In the genomic region with DNA sequence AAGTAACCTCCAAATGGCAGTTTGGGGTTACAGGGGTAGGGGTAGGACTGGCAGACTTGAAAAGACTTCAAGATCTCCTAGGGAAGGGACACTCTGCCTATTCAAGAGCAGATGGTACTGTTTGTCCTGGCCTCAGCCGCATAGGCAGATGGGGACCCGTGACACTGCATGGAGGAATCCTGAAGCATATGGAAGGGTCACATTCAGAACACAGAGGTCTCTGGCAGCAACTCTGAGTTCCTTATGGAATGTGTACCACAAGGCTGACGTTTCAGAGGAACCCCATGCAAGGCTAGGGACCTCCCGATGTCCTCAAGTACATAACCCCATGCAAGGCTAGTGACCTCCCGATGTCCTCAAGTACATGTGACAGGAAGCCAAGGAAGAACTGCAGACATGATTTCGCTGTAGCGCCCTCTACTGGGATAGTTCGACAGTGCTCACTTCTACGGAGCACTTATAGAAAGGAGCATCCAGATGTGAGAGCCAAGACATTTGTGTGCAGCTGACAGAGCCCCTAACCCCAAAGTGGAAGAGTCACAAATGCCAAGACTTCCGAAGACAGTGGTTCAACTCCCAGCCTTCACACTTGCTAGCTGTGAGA, we compare ENCODE assay signal across 12 mouse cellular contexts. TPM values are rescaled to one million over a fixed set of nuclear protein-coding genes. Genes with fewer than 3 reads are reported as not detected.
A peak's percentile ranks its signal among the peaks of the same experiment; 100 is the strongest.
DNase-seq lines count a peak whose midpoint lies in the region; TF ChIP-seq lines count a peak whose summit lies in the region.
"Had no signal": no experiment of that assay in that cellular context is flagged by ENCODE, and none has a peak within 500 bp of the region (broad histone marks: within the 10 kb centered on the region; RNA-seq: fewer than 3 reads in every experiment).

No protein-coding gene starts in this region.

- peak; percentile 39 for TF ChIP-seq CTCF in gastrocnemius, adult 2 months (IDR thresholded peaks at IDR 0.05)

- H3K27ac ChIP-seq in gastrocnemius, adult 2 months: no peak overlapping the region
- H3K27ac ChIP-seq: liver, embryonic 15.5 days had no signal

- no peak for DNase-seq in gastrocnemius, adult 2 months
- no peak for DNase-seq in gastrocnemius, adult 8-10 months (ENCODE audit: low spot score in 2 of 2)
- peak; percentile 26 to 37 for DNase-seq in B cell, adult 2 months
- DNase-seq in brain, adult 2 months (ENCODE audit: low read depth, low spot score): peak; percentile 44
- DNase-seq in lung, postnatal 14 days: peak; percentile 20
- DNase-seq in spleen, postnatal 14 days (ENCODE audit: low spot score in 2 of 2): no peak
- DNase-seq in layer of hippocampus, adult 9-11 months: no peak
- DNase-seq in heart, postnatal 36 days: no peak
- DNase-seq: forebrain, postnatal 0 days had no signal

- no peak overlapping the region for H3K4me3 ChIP-seq in gastrocnemius, adult 2 months
- H3K4me3 ChIP-seq: liver, embryonic 15.5 days; myocyte had no signal

- intact Hi-C loops in gastrocnemius, adult 2 months (cut with DNase I): no loop called here
- intact Hi-C loops in heart, postnatal 36 days (cut with DNase I): no loop called here

RNA-seq across cellular contexts. Expression of gene Myoc, which starts 7.2 kb away (rescaled TPM):
- 10 to 100 TPM; 37.8 to 63.6 TPM for total RNA-seq in gastrocnemius, adult 2 months (2021)
- 10 to 100 TPM; 25.2 to 56.7 (median 37.8) TPM for total RNA-seq in gastrocnemius, adult 8-10 months (2022)
- total RNA-seq in heart, postnatal 36 days (2021): 1 to 10 TPM; 2.1 to 2.5 TPM
- total RNA-seq: forebrain, postnatal 0 days had no signal

RNA-seq across cellular contexts. Expression of gene Myocos, which starts 11.8 kb away (rescaled TPM):
- total RNA-seq in gastrocnemius, adult 2 months (2021): not detected
- not detected for total RNA-seq in gastrocnemius, adult 8-10 months (2022)
- not detected for total RNA-seq in heart, postnatal 36 days (2021)
- total RNA-seq: forebrain, postnatal 0 days; heart, postnatal 25 days had no signal

Comparison
In these comparisons a context has a peak if more than half of its experiments do, and no peak if none do; other contexts are left out.
1. DNase-seq: peak in B cell, adult 2 months (2 of 2), brain, adult 2 months (single experiment) and lung, postnatal 14 days (single experiment); none in gastrocnemius, adult 2 months (single experiment), gastrocnemius, adult 8-10 months (0 of 2), spleen, postnatal 14 days (0 of 2), layer of hippocampus, adult 9-11 months (single experiment) and heart, postnatal 36 days (0 of 2).
2. RNA of gene Myoc, which starts 7.2 kb away (total RNA-seq): 37.8 to 63.6 TPM in gastrocnemius, adult 2 months and 25.2 to 56.7 TPM in gastrocnemius, adult 8-10 months; 2.1 to 2.5 TPM in heart, postnatal 36 days; every median in the first group is over 4 times any median in the second.